Mouse (Mus musculus): ENCODE measurements around the gene P2rx5. TPM values are rescaled to one million over a fixed set of nuclear protein-coding genes. Genes with fewer than 3 reads are reported as not detected.

The P2rx5 gene
- polyA plus RNA-seq, 1 experiment from 2014 or later: 0.45 TPM

DNA sequence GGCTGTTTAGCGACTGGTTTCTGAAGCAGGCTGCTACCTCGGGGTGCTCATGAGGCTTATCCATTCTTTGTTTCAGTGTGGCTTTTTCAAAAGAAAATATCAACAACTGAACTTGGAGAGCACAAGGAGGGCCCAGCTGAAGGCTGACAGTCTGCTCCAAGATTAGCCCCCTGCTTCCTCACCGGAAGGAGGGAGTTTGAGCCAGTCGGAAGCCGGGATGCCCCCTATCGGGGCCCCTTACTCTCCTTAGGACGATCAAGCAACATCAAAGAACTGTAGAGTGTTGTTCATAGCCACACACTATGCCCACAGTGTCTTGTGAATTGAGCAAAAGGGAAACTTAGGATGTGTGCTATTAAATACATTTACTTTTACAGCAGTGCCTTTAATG lies 13.3 kb upstream of the P2rx5 start:
- Histone ChIP-seq H3K4me1 (replicated peaks) (no peaks in the 10 kb centered on the region), H3K27me3 (no peaks in the 10 kb centered on the region), H3K27ac (replicated peaks) (no peak overlapping the region), H3K4me3 (no peak overlapping the region), H3K4me2 (no peak overlapping the region), H3K36me3 (no peaks in the 10 kb centered on the region), H3K9me3 (no peaks in the 10 kb centered on the region), H3K9ac (no peak overlapping the region)
- WGBS: 66% methylated on average over 7 of the region's 7 CpGs
- no peak for ATAC-seq (ENCODE audit: low read depth)

DNA sequence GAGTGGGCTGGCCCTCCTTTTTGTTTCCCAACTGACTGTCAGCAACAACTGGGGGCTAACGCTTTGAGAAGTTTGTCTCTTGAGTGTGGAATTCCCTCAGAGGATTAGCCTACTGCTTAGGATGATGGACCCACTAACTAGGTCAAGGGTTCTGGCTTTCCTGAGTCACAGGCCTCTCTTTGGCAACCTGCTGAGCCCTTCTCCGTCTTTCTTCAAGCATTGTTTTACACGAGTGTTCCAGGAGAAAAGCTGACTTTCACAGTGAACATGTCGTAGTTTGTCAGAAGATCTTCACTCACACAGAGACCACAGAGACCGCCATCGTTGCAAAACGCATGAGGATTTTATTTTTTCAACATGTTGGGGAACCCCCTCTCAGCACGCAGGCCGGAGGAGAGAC lies 12.0 kb upstream of the P2rx5 start:
- ATAC-seq (ENCODE audit: low read depth): no peak
- Histone ChIP-seq H3K27ac (replicated peaks) (no peak overlapping the region), H3K4me2 (no peak overlapping the region), H3K9me3 (no peaks in the 10 kb centered on the region), H3K9ac (no peak overlapping the region), H3K4me3 (no peak overlapping the region), H3K36me3 (no peaks in the 10 kb centered on the region), H3K27me3 (no peaks in the 10 kb centered on the region), H3K4me1 (replicated peaks) (no peaks in the 10 kb centered on the region)
- WGBS: 81% methylated on average over 9 of the region's 9 CpGs

DNA sequence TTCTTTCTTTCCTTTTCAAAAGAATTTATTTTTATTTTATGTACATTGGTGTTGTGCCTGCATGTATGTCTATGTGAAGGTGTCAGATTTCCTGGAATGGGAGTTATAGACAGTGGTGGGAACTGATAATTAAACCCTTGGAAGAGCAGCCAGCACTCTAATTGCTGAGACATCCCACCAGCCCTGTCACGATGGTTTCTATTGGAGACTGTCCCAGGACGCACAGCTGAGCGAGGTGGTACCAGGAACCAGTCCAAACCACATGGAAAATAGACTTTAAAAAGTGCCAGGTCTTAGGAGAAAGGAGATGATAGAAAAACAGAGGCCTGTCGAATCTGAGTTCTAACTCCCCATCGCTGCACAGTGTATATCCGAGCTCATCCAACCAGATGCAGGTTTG lies 5.2 kb upstream of the P2rx5 start:
- WGBS: 77% methylated on average over 6 of the region's 6 CpGs
- no peak overlapping the region for H3K9ac ChIP-seq
- no peak overlapping the region for H3K4me3 ChIP-seq
- ATAC-seq (ENCODE audit: low read depth): no peak
- H3K4me1 ChIP-seq (replicated peaks): peaks cover 4% of the 10 kb centered on the region; the same call in 1 of the 2 replicates
- H3K9me3 ChIP-seq: no peaks in the 10 kb centered on the region
- H3K27me3 ChIP-seq: peaks cover 19% of the 10 kb centered on the region
- no peak overlapping the region for H3K4me2 ChIP-seq
- H3K27ac ChIP-seq (replicated peaks): no peak overlapping the region
- no peaks in the 10 kb centered on the region for H3K36me3 ChIP-seq

DNA sequence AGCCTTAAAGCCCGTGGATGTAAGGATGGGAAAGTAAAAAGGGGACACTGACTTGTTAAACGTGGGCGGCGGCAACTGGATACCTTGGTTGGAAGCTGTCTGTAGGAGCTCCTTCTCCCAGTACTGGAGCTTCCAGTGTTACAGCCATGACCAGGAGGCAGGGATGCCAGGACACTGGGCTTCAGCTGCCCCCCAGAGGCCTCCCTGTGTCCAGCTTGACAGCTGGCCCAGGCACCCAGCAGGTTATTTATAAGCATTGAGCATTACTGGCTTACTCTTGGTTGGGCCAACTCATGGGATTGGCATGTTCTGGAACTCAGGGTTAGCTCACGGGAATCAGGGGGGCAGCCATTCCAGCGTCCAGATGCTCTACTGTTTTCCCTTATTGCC lies 585 bp downstream of the P2rx5 start:
- WGBS: 25% methylated on average over 6 of the region's 6 CpGs
- Histone ChIP-seq H3K4me2 (peak overlapping the region; percentile 77), H3K27me3 (peaks cover 37% of the 10 kb centered on the region), H3K9ac (peak overlapping the region; percentile 75; the same call in 1 of the 2 replicates), H3K4me3 (peak overlapping the region; percentile 43), H3K27ac (replicated peaks) (no peak overlapping the region), H3K36me3 (no peaks in the 10 kb centered on the region), H3K4me1 (replicated peaks) (peaks cover 14% of the 10 kb centered on the region), H3K9me3 (no peaks in the 10 kb centered on the region)
- ATAC-seq (ENCODE audit: low read depth): no peak; the same call in 1 of the 2 replicates

DNA sequence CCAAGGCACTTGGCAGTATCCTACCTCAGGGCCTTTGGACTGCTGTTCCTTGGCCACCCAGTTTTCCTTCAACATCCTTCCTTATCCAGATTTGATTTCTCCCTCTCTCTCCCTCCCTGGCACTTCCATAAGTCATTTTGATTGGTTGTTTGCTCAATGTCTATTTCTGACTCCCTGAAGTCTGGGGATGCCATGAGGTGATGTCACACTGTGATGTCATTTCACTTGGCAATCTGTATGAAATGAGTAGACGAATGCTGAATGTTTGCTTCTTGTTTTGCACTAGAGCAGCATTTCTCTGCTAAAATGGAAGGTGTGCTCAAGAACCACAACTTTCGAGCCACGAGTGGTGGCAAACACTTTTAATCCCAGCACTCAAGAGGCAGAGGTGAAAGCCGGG lies 1.4 kb downstream of the P2rx5 start:
- no peaks in the 10 kb centered on the region for H3K36me3 ChIP-seq
- 88% methylated on average over 4 of the region's 4 CpGs for WGBS
- no peak overlapping the region for H3K4me2 ChIP-seq
- no peak overlapping the region for H3K9ac ChIP-seq
- H3K27ac ChIP-seq (replicated peaks): no peak overlapping the region
- ATAC-seq (ENCODE audit: low read depth): no peak
- no peaks in the 10 kb centered on the region for H3K9me3 ChIP-seq
- no peak overlapping the region for H3K4me3 ChIP-seq
- H3K27me3 ChIP-seq: peaks cover 37% of the 10 kb centered on the region
- peaks cover 14% of the 10 kb centered on the region for H3K4me1 ChIP-seq (replicated peaks)

DNA sequence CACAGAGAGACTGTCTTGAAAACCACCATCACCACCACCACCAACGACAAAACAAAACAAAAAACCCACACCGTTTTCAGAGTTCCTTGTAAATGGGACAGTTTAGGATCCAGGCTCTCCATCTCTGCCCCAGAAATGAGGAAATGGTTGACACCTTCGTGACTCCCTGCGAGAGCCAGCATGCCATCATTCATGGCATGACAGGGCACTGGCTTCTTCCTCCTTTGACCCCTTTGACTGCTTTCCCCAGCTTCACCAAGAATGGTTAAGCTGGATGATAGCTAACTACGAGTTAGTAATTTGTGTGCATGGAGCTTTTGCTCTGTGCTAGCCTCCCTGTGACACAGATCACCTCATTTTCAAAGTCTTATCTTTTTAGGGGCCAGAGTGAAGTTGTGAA lies 2.1 kb downstream of the P2rx5 start:
- Histone ChIP-seq H3K4me1 (replicated peaks) (peaks cover 14% of the 10 kb centered on the region), H3K36me3 (no peaks in the 10 kb centered on the region), H3K4me2 (no peak overlapping the region), H3K4me3 (no peak overlapping the region), H3K9me3 (no peaks in the 10 kb centered on the region), H3K27me3 (peaks cover 37% of the 10 kb centered on the region), H3K9ac (no peak overlapping the region), H3K27ac (replicated peaks) (no peak overlapping the region)
- no peak for ATAC-seq (ENCODE audit: low read depth)
- WGBS: 73% methylated on average over 5 of the region's 5 CpGs

DNA sequence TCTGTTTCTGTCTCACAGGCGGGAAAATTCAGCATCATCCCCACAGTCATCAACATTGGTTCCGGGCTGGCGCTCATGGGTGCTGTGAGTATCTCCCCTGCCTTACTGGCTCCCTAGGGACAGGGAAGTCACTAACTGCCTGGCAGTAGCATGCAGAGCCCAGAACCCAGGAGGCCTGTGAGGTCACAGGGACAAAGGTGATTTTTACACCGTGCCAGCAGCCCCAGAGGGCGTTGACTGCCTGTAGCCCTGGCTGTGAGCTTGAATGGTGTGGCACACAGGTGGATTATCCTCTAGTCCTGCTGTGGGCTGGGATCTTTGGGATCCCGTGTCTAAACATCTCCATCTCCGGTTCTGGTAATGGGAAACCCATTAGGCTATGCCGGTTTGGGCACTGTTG lies 7.8 kb downstream of the P2rx5 start:
- no peaks in the 10 kb centered on the region for H3K9me3 ChIP-seq
- WGBS: 83% methylated on average over 8 of the region's 8 CpGs
- H3K27me3 ChIP-seq: no peaks in the 10 kb centered on the region
- H3K4me1 ChIP-seq (replicated peaks): peaks cover 8% of the 10 kb centered on the region
- no peak overlapping the region for H3K27ac ChIP-seq (replicated peaks)
- no peak for ATAC-seq (ENCODE audit: low read depth)
- 0 out of 2 replicates have a peak, but pooled peaks cover 10% of the 10 kb centered on the region for H3K36me3 ChIP-seq
- H3K4me2 ChIP-seq: no peak overlapping the region
- H3K9ac ChIP-seq: no peak overlapping the region
- no peak overlapping the region for H3K4me3 ChIP-seq

DNA sequence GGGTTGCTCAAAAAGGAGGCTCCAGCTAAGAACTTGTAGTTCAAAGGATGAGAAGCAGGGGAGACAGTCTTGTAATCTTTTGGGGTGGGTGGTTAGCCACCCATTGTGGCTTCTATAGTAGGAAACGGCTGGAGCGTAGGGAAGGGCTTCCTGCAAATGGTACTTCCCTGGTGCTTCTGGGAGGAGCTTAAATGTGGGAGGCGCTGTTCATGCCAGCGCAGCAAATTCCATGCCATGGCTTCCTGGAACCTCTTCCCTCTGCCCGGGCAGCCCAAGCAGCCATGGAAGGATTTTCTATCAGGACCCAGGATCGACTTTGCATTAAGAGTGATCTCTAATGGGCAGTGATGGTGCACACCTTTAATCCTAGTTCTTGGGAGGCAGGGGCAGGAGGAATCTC lies 8.4 kb downstream of the P2rx5 start:
- no peak overlapping the region for H3K9ac ChIP-seq
- H3K27me3 ChIP-seq: no peaks in the 10 kb centered on the region
- H3K27ac ChIP-seq (replicated peaks): no peak overlapping the region
- H3K4me2 ChIP-seq: no peak overlapping the region
- WGBS: 85% methylated on average over 6 of the region's 6 CpGs
- H3K4me1 ChIP-seq (replicated peaks): peaks cover 8% of the 10 kb centered on the region
- peaks cover 14% of the 10 kb centered on the region; the same call in 1 of the 2 replicates for H3K36me3 ChIP-seq
- ATAC-seq (ENCODE audit: low read depth): no peak
- H3K4me3 ChIP-seq: no peak overlapping the region
- H3K9me3 ChIP-seq: no peaks in the 10 kb centered on the region

DNA sequence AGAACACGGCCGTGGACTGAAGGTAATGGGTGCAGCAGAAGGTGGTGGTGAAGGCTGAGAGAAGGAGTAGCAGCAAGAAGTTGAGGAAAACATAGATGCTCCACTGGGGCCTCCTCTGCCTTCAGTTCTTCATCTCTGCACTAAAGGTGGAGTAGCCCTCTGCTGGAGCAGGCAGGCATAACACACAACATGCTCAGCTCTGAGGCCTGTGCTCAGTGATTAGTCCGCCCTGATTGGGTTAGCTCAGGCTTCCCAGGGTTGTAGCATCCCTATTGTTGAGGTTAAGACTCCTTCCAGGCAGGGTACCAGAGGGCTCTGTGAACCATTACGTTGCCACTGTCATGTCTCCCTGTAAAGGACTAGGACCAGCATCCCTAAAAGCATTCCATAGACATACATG lies 9.0 kb downstream of the P2rx5 start:
- H3K9me3 ChIP-seq: no peaks in the 10 kb centered on the region
- no peak overlapping the region for H3K9ac ChIP-seq
- no peak overlapping the region for H3K4me2 ChIP-seq
- no peaks in the 10 kb centered on the region for H3K27me3 ChIP-seq
- H3K27ac ChIP-seq (replicated peaks): no peak overlapping the region
- H3K4me1 ChIP-seq (replicated peaks): peaks cover 12% of the 10 kb centered on the region
- no peak for ATAC-seq (ENCODE audit: low read depth)
- peaks cover 21% of the 10 kb centered on the region for H3K36me3 ChIP-seq
- 53% methylated on average over 4 of the region's 4 CpGs for WGBS
- no peak overlapping the region for H3K4me3 ChIP-seq

DNA sequence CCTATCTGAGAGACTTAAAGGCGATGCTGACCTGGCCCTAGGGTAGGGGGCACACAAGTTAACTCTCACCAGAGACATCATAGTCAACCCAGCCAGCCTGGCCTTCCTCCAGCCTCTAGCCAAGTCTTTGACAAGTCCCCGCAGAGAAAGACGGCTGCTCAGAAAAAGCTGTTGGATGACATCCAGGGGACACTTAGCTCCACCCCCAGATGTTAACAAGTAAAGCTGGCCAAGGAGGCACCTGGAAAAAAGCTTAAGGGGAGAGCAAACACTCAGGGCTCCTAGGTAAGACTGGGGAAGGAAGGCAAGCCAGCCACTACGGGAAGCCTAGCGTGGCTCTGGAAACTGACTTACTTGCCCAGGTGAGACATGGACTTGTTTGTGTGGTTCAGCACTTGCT lies 12.0 kb downstream of the P2rx5 start:
- H3K4me3 ChIP-seq: no peak overlapping the region

DNA sequence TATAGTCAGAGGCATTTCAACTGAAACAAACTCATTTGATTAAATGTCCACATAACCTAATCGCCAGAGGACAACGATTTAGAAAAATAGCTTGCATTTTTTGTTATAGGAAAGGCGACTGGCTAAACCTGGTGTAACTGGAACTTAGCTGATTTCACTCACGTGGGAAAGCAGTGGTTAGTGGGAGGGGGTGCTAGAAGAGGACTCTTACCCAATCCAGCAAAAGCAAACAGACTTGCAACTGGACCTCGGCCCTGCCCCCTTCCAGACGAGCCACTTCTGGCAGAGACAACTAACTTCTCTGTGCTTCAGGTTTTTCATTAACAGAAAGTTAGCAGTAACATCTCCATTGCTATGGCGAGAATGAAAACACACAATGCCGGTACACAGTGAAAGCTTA lies 15.4 kb downstream of the P2rx5 start:
- Histone ChIP-seq H3K4me1 (replicated peaks) (peaks cover 56% of the 10 kb centered on the region), H3K27ac (replicated peaks) (no peak overlapping the region), H3K27me3 (no peaks in the 10 kb centered on the region), H3K36me3 (peaks cover 37% of the 10 kb centered on the region), H3K9me3 (no peaks in the 10 kb centered on the region), H3K4me2 (peak overlapping the region; percentile 88), H3K4me3 (peak overlapping the region; percentile 96), H3K9ac (peak overlapping the region; percentile 93)
- no peak for ATAC-seq (ENCODE audit: low read depth)
- WGBS: 43% methylated on average over 8 of the region's 8 CpGs

More for the DNA sequence above, 12.0 kb downstream of the P2rx5 start:
- H3K27ac ChIP-seq (replicated peaks): no peak overlapping the region
- ATAC-seq (ENCODE audit: low read depth): no peak
- WGBS: 73% methylated on average over 5 of the region's 5 CpGs
- peaks cover 28% of the 10 kb centered on the region for H3K36me3 ChIP-seq
- no peak overlapping the region for H3K4me2 ChIP-seq
- peaks cover 31% of the 10 kb centered on the region for H3K4me1 ChIP-seq (replicated peaks)
- no peak overlapping the region for H3K9ac ChIP-seq
- no peaks in the 10 kb centered on the region for H3K9me3 ChIP-seq
- H3K27me3 ChIP-seq: no peaks in the 10 kb centered on the region

DNA sequence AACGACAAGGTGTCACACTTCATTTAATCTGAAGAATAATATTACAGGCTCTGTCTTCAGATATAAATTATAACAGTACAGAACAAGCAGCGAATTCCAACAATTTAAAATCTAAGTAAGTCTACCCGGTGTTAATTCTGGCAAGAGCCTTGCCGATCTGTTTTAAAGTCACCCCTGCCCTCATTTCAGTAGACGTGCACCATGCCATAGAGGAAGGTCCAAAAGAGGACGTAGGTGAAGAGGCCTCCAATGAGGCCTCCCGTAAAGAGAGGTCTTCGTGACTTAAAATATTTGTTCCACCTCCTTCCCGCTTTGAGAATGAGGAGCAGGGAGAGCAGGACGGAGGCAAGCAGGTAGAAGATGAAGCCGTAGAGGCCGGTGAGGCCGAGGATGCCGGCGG lies 16.0 kb downstream of the P2rx5 start:
- peak overlapping the region; percentile 96 for H3K4me3 ChIP-seq
- peak overlapping the region; percentile 88 for H3K4me2 ChIP-seq
- H3K27ac ChIP-seq (replicated peaks): peak overlapping the region; percentile 89
- ATAC-seq (ENCODE audit: low read depth): peak; percentile 2
- H3K9me3 ChIP-seq: no peaks in the 10 kb centered on the region
- peaks cover 35% of the 10 kb centered on the region for H3K36me3 ChIP-seq
- no peaks in the 10 kb centered on the region for H3K27me3 ChIP-seq
- H3K9ac ChIP-seq: peak overlapping the region; percentile 93
- H3K4me1 ChIP-seq (replicated peaks): peaks cover 56% of the 10 kb centered on the region
- WGBS: under 1% methylated on average over 15 of the region's 15 CpGs

Measured in neural tube, embryonic 13.5 days (tissue).